Mouse (Mus musculus): ENCODE results near the gene Efcab12.
"Not testable (repeated sequence)": the region's sequence is repeated elsewhere in the genome, so short reads cannot be mapped to it uniquely, and the experiment has no call there.

Gene Efcab12

GRCm38 (mm10) chr6:115838161-115838597, at the start of gene Efcab12:
Gene Efcab12 (minus strand): TSS chr6:115838412.
- ChIA-PET CTCF (interaction anchor here (0.6 to 3.6 kb wide), 23 partner anchors 8 to 772 kb away, joined by 3 to 23 read pairs (median 4); partner anchors contain the start of genes Ift122 (in 3 of the 4), Mbd4 (in 3 of the 4) and Rpl32 (in 2 of the 4)), POLR2A (interaction anchor here (0.5 to 25.7 kb wide), 64 partner anchors 8 to 586 kb away, joined by 3 to 814 read pairs (median 4); partner anchors contain the start of genes Ift122 (in 4 of the 4), Mbd4 (in 4 of the 4), Raf1 (in 3 of the 4) and Rpl32 (in 3 of the 4))

GRCm38 (mm10) chr6:115886894-115887293, 48.7 kb upstream of the Efcab12 start:
- POLR2A ChIA-PET, result interaction anchor here in 3 of 4 experiments (0.6 to 3.7 kb wide), 20 partner anchors 9 to 311 kb away, joined by 3 to 22 read pairs (median 4); partner anchors contain the start of genes Ift122 (in 2 of the 3), Mbd4 (in 2 of the 3), Efcab12 (in 1 of the 3) and Plxnd1 (in 1 of the 3)
- CTCF ChIA-PET, result interaction anchor here in 3 of 4 experiments (0.6 to 2.9 kb wide), 6 partner anchors 14 to 250 kb away, joined by 3 to 9 read pairs (median 4); partner anchors contain the start of genes Efcab12 (in 1 of the 3), Ift122 (in 1 of the 3) and Mbd4 (in 1 of the 3)

DNA sequence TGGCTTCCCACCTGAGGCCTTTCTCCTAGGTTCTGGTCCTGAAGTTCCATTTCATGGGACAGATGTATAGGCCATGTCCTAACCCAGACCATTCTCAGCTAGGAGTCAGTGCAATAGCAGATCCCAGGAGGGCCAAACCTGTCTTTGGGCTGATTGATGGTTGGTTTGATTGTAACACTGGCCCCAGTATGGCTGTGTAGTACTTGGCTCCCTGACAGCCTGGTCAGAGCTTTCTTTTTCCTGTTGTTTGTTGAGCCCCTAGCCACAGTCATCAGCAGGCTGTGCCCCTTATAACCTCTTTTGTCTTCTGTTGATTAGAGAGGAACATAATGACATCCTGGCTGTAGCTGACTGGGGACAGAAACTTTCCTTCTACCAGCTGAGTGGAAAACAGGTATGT, 45.8 kb upstream of the Efcab12 start:
- ChIA-PET CTCF (no interaction called here), POLR2A (interaction anchor here in 1 of 4 experiments (0.5 to 0.9 kb wide), 2 partner anchors 30 to 322 kb away, joined by 3 read pairs; partner anchors contain the start of gene Ift122)

DNA sequence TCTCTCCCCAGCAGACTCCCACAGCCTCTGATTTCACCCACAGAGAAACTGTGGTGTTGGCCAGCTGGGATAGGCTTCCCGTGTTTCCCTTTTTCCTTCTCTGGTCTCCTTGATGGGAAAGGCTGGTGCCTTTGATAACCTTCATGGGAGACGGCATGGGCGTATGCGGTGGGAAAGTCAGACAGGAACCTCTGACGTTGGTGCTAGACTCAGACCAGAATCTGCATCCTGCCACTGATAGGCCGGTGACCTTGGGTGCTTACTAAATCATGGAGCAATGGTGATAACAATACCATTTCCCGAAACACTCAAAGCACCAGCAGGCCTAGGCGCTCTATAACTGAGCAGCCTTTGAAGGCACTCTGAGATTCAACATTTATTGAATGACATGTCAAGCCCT, 42.5 kb upstream of the Efcab12 start:
- CTCF ChIA-PET, result no interaction called here
- POLR2A ChIA-PET, result no interaction called here

DNA sequence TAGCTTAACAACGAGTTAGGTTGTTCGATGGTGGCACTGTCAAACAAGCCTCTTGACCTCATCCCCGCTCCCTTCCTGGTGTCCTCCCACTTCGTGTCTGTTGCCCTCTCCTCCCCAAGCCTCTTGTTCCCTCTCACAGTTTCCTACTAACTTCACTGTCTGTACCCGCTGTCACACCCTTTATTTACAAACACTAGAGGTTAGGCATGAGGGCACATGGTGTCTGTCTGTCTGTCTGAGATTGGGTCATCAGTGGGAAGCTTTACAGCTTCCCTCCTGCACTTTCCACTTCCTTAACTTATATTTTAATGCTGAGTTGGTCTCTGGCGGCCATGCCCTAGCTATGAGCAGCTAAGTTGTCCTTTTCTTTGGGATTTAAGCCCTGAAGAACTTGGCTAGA, 41.5 kb upstream of the Efcab12 start:
- POLR2A ChIA-PET, result interaction anchor here in 3 of 4 experiments (0.6 to 2.8 kb wide), 4 partner anchors 26 to 72 kb away, joined by 3 to 9 read pairs (median 4); partner anchors contain the start of genes Efcab12 (in 1 of the 3), Ift122 (in 1 of the 3), Mbd4 (in 1 of the 3) and Rpl32 (in 1 of the 3)

GRCm38 (mm10) chr6:115878694-115879093, 40.5 kb upstream of the Efcab12 start:
- POLR2A ChIA-PET, result interaction anchor here in 2 of 4 experiments (0.7 to 2.8 kb wide), 5 partner anchors 8 to 70 kb away, joined by 5 to 9 read pairs (median 6); partner anchors contain the start of genes Efcab12 (in 1 of the 2) and Rpl32 (in 1 of the 2)
- CTCF ChIA-PET, result interaction anchor here in 3 of 4 experiments (0.6 to 1.3 kb wide), 3 partner anchors 24 to 248 kb away, joined by 3 to 13 read pairs (median 7); no protein-coding TSS in a partner anchor

More for the DNA sequence above, 41.5 kb upstream of the Efcab12 start:
- CTCF ChIA-PET, result no interaction called here

- ChIA-PET CTCF (interaction anchor here in 2 of 4 experiments (0.6 to 1.3 kb wide), 2 partner anchors 23 to 54 kb away, joined by 3 to 7 read pairs; no protein-coding TSS in a partner anchor), POLR2A (interaction anchor here in 2 of 4 experiments (0.5 to 3.1 kb wide), 5 partner anchors 9 to 120 kb away, joined by 3 to 14 read pairs (median 8); partner anchors contain the start of genes Efcab12 (in 1 of the 2), Ift122 (in 1 of the 2) and Mbd4 (in 1 of the 2))
These were observed 39.0 kb upstream of the Efcab12 start for GRCm38 (mm10) chr6:115877239-115877638.

GRCm38 (mm10) chr6:115871318-115871717, 33.1 kb upstream of the Efcab12 start:
- CTCF ChIA-PET, POLR2A ChIA-PET: not testable (repeated sequence)

GRCm38 (mm10) chr6:115867157-115867556, 28.9 kb upstream of the Efcab12 start:
- POLR2A ChIA-PET, CTCF ChIA-PET: not testable (repeated sequence)

DNA sequence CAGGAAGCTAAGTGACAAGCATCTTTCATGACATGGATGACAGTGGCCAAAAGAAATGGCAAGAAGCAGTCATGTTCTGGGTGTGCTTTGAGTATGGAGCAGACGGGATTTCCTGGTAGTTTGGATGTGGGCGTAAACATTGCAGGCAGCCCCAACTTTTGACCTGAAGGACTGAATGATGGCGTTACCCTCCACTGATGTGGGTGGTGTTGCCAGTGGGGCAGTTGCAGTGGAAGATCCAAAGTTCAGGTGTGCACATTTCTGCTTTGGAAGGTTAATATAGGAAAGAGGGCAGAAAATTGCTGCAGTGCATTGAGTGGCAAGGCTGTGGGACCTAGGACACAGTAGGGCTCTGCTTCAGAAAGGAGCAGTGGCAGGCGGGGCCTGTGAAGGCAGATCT, 27.0 kb upstream of the Efcab12 start:
- CTCF ChIA-PET, result no interaction called here
- POLR2A ChIA-PET, result interaction anchor here in 1 of 4 experiments (0.6 to 1.5 kb wide), 5 partner anchors 12 to 56 kb away, joined by 3 to 10 read pairs (median 3); partner anchors contain the start of genes Ift122 and Mbd4

DNA sequence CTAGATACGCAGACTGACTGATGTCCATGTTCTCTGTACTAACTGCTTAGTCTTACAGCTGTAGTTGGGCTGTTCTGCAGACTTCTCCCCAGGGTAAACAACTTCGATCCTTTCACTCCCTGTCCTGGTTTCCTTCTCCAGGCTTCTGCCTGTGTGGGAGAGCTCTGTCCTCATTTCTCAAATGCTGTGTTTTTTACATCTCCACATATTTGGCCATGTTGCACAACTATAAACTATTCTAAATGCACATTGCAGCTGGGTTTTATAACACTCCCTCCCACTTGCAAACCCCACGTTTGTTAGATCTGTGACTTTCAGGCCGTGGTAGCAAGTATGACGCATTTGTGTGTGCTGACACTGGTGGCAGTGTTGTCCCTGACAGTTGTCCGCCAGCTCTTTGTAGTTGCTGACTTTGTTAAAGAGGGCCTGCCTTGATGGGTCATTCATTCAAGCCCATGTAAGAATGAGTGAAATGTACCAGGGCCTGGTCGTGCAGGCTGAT, 25.2 kb upstream of the Efcab12 start:
- POLR2A ChIA-PET, result interaction anchor here in 2 of 4 experiments (0.7 to 2.0 kb wide), 3 partner anchors 9 to 25 kb away, joined by 4 to 10 read pairs (median 5); partner anchors contain the start of genes Ift122 (in 2 of the 2), Mbd4 (in 2 of the 2) and Efcab12 (in 1 of the 2)
- CTCF ChIA-PET, result interaction anchor here in 1 of 4 experiments (1.8 kb wide), 1 partner anchor 9 kb away, joined by 10 read pairs; the partner anchor contains the start of gene Ift122

- POLR2A ChIA-PET, result no interaction called here
- CTCF ChIA-PET, result interaction anchor here in 1 of 4 experiments (0.7 kb wide), 1 partner anchor 441 kb away, joined by 5 read pairs; no protein-coding TSS in a partner anchor
These were observed 21.9 kb upstream of the Efcab12 start for GRCm38 (mm10) chr6:115860027-115860556.

DNA sequence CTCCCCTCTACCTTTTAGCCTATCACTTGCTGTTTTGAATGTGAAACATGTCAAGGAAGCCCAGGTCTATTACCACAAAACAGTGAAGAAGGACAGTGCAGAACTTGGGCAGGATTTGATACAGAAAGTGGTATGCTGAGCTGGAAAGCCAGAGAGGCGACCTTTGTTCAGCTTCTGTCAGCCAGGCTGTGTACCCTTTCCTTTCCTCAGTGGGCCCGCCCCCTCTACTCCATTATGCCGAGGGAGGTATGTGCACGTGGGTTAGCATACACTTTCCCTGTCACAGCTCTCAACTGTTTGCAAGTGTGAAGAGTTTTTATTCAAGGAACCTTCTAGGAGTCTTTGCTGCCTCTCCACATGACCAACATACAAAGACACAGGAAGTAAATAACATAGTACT, 21.0 kb upstream of the Efcab12 start:
- POLR2A ChIA-PET, result interaction anchor here in 1 of 4 experiments (0.9 to 1.1 kb wide), 3 partner anchors 20 to 56 kb away, joined by 3 read pairs; no protein-coding TSS in a partner anchor

DNA sequence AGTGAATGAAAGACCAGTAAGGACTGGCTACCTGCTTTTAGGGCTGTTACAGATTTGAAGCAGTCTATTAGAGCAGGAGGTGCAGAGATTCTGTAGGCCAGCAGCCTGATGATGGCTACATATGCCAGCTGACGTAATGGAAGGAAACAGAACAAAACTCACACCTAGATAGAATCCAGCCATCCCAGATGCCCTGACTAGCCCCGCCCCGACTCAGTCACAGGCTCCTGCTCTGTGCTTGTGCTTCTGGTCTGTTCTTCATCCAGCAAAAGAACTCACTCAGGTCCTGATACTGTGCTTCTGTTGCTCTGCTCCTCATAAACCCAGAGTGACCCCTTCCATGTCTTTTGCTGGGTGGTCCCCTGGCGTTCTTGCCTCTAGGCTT, 18.1 kb upstream of the Efcab12 start:
- CTCF ChIA-PET, result interaction anchor here in 2 of 4 experiments (1.4 to 1.5 kb wide), 2 partner anchors 9 kb away, joined by 3 read pairs; no protein-coding TSS in a partner anchor

More for the DNA sequence above, 21.0 kb upstream of the Efcab12 start:
- CTCF ChIA-PET, result interaction anchor here in 2 of 4 experiments (0.5 to 0.7 kb wide), 4 partner anchors 14 to 1065 kb away, joined by 3 to 5 read pairs (median 4); no protein-coding TSS in a partner anchor

DNA sequence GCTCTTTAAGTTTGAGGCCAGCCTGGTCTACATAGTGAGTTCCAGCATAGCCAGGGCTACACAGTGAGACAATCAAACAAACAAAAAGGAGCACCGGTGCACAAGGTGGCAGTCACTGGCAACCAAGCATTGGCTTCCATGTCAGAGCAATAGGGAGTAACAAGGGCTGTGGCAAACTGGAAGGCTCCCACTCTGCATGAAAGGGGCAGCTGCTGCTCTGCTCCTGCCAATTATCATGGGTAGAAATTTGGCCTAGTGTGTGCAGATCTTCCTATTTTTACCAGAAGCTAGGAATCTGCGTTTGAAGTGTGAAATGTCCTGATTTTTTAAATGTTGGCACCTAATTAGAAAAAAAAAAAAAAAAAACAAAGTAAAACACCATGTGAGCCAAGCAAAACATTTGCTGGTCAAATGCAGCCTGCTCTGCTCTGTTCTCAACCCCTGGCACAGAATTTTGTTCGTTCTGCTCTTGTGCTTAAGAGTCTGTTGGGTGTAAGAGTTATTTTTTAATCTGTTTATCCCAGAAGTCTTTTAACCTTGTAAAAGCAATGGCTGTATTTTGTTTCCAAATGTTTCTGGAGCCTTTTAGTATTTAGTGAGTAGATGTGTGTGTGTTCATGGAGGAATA, 17.6 kb upstream of the Efcab12 start:
- ChIA-PET CTCF (interaction anchor here in 1 of 4 experiments (0.6 kb wide), 1 partner anchor 32 kb away, joined by 8 read pairs; no protein-coding TSS in a partner anchor), POLR2A (interaction anchor here in 3 of 4 experiments (0.6 to 25.7 kb wide), 4 partner anchors 16 to 261 kb away, joined by 3 to 814 read pairs (median 82); partner anchors contain the start of genes Efcab12 (in 1 of the 3) and Rpl32 (in 1 of the 3))

More for the DNA sequence above, 18.1 kb upstream of the Efcab12 start:
- POLR2A ChIA-PET, result interaction anchor here in 1 of 4 experiments (1.0 to 10.5 kb wide), 2 partner anchors 17 to 48 kb away, joined by 4 to 159 read pairs; partner anchors contain the start of genes Efcab12 and Rpl32

DNA sequence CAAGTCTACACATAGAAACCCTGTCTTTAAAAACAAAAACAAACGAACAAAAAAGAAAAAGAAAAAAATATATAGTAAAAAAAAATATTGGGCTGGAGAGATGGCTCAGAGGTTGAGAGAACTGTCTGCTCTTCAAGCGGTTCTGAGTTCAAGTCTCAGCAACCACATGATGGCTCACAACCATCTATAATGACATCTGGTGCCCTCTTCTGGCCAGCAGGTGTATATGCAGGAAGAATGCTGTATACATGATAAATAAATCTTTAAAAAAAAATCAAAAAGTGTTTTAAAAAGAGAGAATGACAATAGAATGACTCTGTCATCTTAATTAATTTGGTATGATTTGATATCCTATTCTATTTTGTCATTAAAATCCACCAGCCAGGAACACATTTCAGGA, 16.2 kb upstream of the Efcab12 start:
- CTCF ChIA-PET, result interaction anchor here in 3 of 4 experiments (1.2 to 3.6 kb wide), 9 partner anchors 9 to 156 kb away, joined by 3 to 19 read pairs (median 7); partner anchors contain the start of gene Efcab12 (in 2 of the 3)
- POLR2A ChIA-PET, result interaction anchor here (1.0 to 25.7 kb wide), 21 partner anchors 9 to 354 kb away, joined by 3 to 814 read pairs (median 10); partner anchors contain the start of genes Efcab12 (in 4 of the 4), Rpl32 (in 2 of the 4) and Tmem40 (in 1 of the 4)

GRCm38 (mm10) chr6:115853985-115854384, 15.8 kb upstream of the Efcab12 start:
- POLR2A ChIA-PET, result interaction anchor here (0.6 to 25.7 kb wide), 53 partner anchors 9 to 627 kb away, joined by 3 to 814 read pairs (median 4); partner anchors contain the start of genes Efcab12 (in 4 of the 4), Raf1 (in 3 of the 4), Rpl32 (in 3 of the 4) and Tmem40 (in 2 of the 4)
- CTCF ChIA-PET, result interaction anchor here (0.6 to 3.6 kb wide), 22 partner anchors 10 to 375 kb away, joined by 3 to 19 read pairs (median 5); partner anchors contain the start of genes Efcab12 (in 3 of the 4) and Rpl32 (in 2 of the 4)
